Mouse (Mus musculus) kidney, adult 2 months (tissue): ENCODE data around the gene Shb. TPM values are rescaled to one million over a fixed set of nuclear protein-coding genes. Genes with fewer than 3 reads are reported as not detected.

ENCODE experiments used
- DNase-seq: peaks from one replicate; pipeline ENCODE4 v3.0.0; 2021
- H3K27ac ChIP-seq: fragments of 200-500 bp; 2 replicates; pipeline ENCODE4 v1.5.1; 2012; ENCODE audit warnings: low read depth, low read length, control low read depth, inconsistent platforms; ENCODE audit not compliant: insufficient read depth
- H3K27me3 ChIP-seq: fragments of 200-500 bp; replicated peaks from 2 replicates; pipeline ENCODE4 v1.6.1; 2012; ENCODE audit warnings: mild to moderate bottlenecking, moderate library complexity, low read length, inconsistent platforms; ENCODE audit not compliant: control insufficient read depth, insufficient read depth
- H3K36me3 ChIP-seq: fragments of 200-500 bp; 2 replicates; pipeline ENCODE4 v1.6.1; 2012; ENCODE audit warnings: mild to moderate bottlenecking, moderate library complexity, low read length, inconsistent platforms; ENCODE audit not compliant: control insufficient read depth, insufficient read depth
- H3K4me1 ChIP-seq: fragments of 200-500 bp; 2 replicates; pipeline ENCODE4 v1.6.1; 2011; ENCODE audit warnings: low read length; ENCODE audit not compliant: control insufficient read depth, insufficient read depth
- H3K4me3 ChIP-seq: fragments of 200-500 bp; 2 replicates; pipeline ENCODE4 v1.5.1; 2011; ENCODE audit warnings: mild to moderate bottlenecking, low read depth, low read length, control low read depth; ENCODE audit not compliant: insufficient read depth
- CTCF ChIP-seq: fragments of 200-500 bp; conservative IDR thresholded peaks from 2 replicates; pipeline ENCODE4 v1.5.1; 2011; ENCODE audit warnings: low read depth, mild to moderate bottlenecking, control low read depth, low read length, moderate library complexity, mixed read lengths; ENCODE audit not compliant: insufficient read depth, insufficient read length
- POLR2A ChIP-seq: fragments of 200-500 bp; IDR thresholded peaks from one replicate; pipeline ENCODE4 v1.6.1; 2011; ENCODE audit warnings: low read depth, low read length, control low read depth
- WGBS: fragments of 180-500 bp; shearing (Covaris S2); methylation state at CpG from one replicate; pipeline ENCODE4 v1.1.7; 2018; 5-methylcytosine and 5-hydroxymethylcytosine counted together
- polyA plus RNA-seq: library from polyadenylated mRNA; depleted of rRNA; stranded (reverse); fragments of >200 nt; gene quantifications from 2 replicates; pipeline ENCODE4 v1.2.3, GENCODE M21; 2012

The Shb gene
- polyA plus RNA-seq, 1 experiment = 59.4 TPM

DNA sequence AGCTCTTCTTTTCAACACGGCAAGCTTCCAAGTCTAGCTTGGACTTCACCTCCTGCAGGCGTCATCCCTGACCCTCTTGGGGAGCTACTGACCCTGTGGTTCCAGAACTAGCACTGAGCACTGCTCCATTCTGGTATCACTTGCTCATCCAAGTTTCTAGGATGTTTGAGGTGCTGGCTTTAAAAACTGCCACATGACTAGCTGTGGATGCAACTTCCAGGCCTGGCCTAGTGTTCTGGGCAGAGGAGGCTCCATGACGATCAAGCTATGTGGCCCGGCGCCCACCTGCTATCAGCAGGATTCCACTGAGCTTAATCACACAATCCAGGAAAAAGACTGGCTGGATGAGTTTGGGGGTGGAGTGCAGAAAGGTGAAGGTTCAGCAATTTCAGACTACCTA lies 57.4 kb downstream of the Shb start:
- Histone ChIP-seq H3K4me1 (peaks cover 61% of the 10 kb centered on the region), H3K27me3 (no peaks in the 10 kb centered on the region), H3K4me3 (no peak overlapping the region), H3K27ac (peak overlapping the region; percentile 10; the same call in 1 of the 2 replicates), H3K36me3 (no peaks in the 10 kb centered on the region)
- no peak for TF ChIP-seq POLR2A
- TF ChIP-seq CTCF = no peak
- no peak for DNase-seq
- 48% methylated on average over 5 of the region's 5 CpGs for WGBS

DNA sequence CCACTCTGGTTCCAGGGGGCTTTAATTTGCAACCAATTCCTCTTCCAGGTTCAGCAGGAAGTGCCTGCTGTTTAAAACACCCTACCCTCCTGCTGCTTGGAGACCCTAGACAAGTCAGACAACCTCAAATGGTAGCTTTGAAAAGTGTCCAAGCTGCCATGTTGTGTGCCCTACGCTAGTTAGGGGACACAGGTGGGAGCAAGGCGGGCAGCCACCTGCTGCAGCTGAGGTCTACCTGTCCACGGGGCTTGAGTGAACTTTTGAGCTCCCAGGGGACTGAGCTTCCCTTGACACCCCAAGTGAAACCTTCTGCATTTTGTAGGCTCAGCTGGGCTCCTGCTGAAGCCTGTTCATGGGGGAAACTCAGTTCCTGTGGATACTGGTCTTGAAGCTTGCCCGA lies 58.1 kb downstream of the Shb start:
- H3K27ac ChIP-seq = peak overlapping the region; percentile 18; the same call in 1 of the 2 replicates

DNA sequence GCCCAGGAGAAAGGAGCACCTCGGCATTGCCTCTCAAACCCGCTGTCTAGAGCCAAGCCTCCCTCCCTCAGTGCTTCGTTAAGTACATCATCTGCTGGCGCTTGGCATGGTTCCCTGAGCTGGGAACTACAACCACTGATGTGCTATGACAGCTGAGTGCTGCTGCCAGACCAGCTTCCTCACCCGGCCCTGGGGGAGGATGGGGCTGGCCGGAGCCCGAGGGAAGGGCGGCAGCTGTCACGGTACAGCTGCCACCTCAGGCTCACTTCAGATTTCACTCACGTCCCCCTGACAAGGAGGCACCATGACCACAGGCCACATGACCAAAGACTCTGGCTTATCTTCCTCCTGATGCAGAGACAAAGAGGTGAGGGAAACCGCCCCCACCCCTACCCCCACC lies 59.1 kb downstream of the Shb start:
- no peak for TF ChIP-seq CTCF
- no peak for TF ChIP-seq POLR2A
- H3K4me1 ChIP-seq = peaks cover 59% of the 10 kb centered on the region
- 9% methylated on average over 11 of the region's 11 CpGs for WGBS
- DNase-seq = peak; percentile 89
- no peaks in the 10 kb centered on the region for H3K27me3 ChIP-seq
- H3K27ac ChIP-seq = no peak overlapping the region
- no peaks in the 10 kb centered on the region for H3K36me3 ChIP-seq
- no peak overlapping the region for H3K4me3 ChIP-seq

More for the DNA sequence above, 58.1 kb downstream of the Shb start:
- DNase-seq = no peak
- TF ChIP-seq POLR2A = no peak
- no peak for TF ChIP-seq CTCF
- WGBS = 85% methylated on average over 4 of the region's 4 CpGs
- Histone ChIP-seq H3K36me3 (no peaks in the 10 kb centered on the region), H3K27me3 (no peaks in the 10 kb centered on the region), H3K4me3 (no peak overlapping the region), H3K4me1 (peaks cover 60% of the 10 kb centered on the region)

DNA sequence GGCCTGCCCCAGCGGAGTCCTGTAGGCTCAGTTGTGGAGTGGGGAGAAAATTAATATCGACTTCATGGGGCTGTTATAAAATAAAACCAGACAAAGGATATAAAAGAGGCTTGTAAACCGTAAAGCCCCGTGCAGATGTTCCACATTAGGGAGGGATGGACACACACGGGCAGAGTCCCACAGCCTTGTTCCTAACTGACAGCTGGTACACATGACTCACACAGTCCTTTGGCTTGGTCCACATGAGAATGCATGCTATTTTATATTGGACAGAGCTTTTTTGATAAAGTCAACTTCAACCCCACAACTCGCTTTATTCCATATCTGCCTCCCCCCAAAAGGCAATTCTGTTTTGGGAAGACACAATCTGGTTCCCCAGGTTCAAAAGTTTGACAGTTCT lies 59.6 kb downstream of the Shb start:
- Histone ChIP-seq H3K4me3 (no peak overlapping the region), H3K4me1 (peaks cover 63% of the 10 kb centered on the region), H3K27me3 (no peaks in the 10 kb centered on the region), H3K27ac (peak overlapping the region; percentile 55; the same call in 1 of the 2 replicates), H3K36me3 (no peaks in the 10 kb centered on the region)
- 63% methylated on average over 6 of the region's 6 CpGs for WGBS
- no peak for TF ChIP-seq POLR2A
- no peak for TF ChIP-seq CTCF
- no peak for DNase-seq

DNA sequence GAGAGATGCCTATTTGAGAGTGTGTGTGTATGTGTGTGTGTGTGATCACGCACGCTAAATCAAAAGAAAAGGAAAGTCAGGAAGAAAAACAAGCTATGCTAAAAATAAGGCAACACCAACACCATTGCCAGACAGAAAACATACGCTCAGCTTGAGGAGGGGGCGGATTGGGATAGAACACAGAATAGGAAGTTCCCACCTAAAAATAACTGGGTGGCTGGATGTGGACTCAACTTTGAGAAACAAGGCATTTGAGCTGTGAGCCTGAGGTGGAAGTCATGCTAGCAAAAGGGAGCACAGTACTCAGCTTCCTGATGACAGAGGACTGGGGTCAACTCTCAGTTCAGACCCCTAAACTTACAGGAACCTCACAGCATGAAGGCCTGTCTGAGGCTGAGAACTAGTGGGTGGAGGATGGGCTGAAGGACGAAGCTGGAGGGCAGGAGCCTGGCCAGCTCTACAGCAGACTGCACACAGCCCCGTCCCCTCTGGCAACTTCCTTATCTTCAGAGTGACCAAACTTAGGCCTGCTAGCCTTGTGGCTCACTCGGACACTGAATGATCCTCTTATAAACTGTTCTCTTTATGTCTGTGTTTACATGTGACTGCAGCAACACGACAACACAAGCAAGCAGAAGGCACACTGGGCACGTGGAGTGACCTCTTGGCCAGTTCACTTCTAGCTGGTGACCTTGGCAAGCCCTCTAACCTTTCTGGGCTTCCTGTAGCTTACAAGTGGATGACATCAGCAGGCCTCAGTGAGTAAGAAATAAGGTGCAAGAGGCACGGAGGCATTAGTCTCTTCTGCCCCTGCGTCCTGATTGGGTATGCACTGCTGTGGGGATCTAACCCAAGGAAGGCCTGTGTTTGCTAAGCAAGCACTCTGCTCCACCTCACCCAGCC lies 60.4 kb downstream of the Shb start:
- DNase-seq = no peak
- H3K27me3 ChIP-seq = no peaks in the 10 kb centered on the region
- H3K4me3 ChIP-seq = no peak overlapping the region
- H3K27ac ChIP-seq = peak overlapping the region; percentile 55
- WGBS = 28% methylated on average over 11 of the region's 11 CpGs
- TF ChIP-seq POLR2A (no peak), CTCF (no peak)
- no peaks in the 10 kb centered on the region for H3K36me3 ChIP-seq
- peaks cover 66% of the 10 kb centered on the region for H3K4me1 ChIP-seq

DNA sequence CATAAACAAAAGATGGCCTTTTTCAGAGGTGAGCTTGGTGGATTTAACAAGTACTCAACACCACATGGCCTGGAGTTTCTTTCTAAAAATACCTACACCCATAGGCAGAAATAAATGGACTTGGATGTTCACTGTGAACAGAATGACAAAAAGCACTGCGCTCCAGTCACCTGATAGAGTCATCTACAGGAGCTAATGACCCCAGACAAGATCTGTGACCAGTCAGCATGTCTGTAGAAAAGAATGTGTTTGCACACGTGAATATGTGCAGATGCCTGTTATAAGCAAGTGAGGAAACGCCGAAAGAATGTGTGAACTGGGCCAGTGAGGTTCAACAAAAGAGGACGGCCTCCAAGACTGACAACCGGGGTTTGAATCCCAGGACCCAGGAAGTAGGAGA lies 63.2 kb downstream of the Shb start:
- DNase-seq = peak; percentile 52
- H3K27ac ChIP-seq = peak overlapping the region; percentile 41; the same call in 1 of the 2 replicates
- peaks cover 60% of the 10 kb centered on the region for H3K4me1 ChIP-seq
- H3K27me3 ChIP-seq = no peaks in the 10 kb centered on the region
- 39% methylated on average over 6 of the region's 6 CpGs for WGBS
- no peak for TF ChIP-seq CTCF
- no peak for TF ChIP-seq POLR2A
- H3K36me3 ChIP-seq = no peaks in the 10 kb centered on the region
- H3K4me3 ChIP-seq = no peak overlapping the region

DNA sequence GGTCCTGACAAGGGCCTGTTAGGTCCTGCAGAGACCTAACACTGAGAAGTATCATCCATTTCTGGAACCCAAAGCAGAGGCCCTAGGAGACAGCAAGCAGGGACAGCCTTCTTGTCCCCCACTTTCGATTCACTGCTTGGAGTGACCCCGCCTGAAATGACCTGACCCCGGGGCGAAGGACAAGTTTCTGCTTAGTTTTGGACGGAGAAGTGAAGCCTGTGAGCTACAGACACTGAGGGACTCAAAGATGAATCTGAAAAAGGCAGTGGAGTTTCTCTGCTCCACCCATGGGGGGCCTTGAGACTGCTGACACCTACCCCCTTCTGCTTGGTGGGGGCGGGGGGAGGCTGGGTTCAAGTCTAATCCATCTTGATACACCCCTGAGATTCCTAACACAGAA lies 63.8 kb downstream of the Shb start:
- no peak overlapping the region for H3K4me3 ChIP-seq
- peak; percentile 62 for DNase-seq
- WGBS = 59% methylated on average over 6 of the region's 6 CpGs
- H3K27ac ChIP-seq = peak overlapping the region; percentile 33; the same call in 1 of the 2 replicates
- no peaks in the 10 kb centered on the region for H3K36me3 ChIP-seq
- no peak for TF ChIP-seq POLR2A
- TF ChIP-seq CTCF = no peak
- H3K27me3 ChIP-seq = no peaks in the 10 kb centered on the region
- peaks cover 55% of the 10 kb centered on the region for H3K4me1 ChIP-seq
